19 mouse cellular contexts compared by ENCODE assay signal in the genomic region with DNA sequence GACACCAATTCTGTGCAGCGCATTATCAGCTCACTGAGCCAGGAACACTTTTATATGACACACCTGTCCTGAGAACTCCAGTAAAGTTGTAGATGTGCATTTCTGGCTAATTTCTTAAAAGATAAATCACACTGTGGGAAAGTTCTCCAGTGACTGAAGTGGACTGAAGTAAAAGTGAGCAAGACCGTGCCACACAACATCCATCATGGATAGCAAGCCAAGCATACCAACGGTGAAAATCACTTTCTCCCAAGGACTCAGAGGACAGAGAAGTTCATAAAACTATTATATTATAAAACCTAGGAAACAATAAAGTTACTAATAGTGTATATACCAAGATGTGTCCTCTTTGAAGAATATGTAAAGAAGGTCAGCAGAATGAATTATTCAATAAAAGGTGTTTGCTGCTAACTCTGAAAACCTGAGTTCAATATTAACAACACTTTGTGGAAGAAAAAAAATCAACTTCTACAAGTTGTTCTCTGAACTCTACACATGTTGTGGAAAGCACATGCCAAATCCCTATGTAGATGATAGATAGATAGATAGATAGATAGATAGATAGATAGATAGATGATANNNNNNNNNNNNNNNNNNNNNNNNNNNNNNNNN.
"Had no signal": no experiment of that assay in that cellular context is flagged by ENCODE, and none has a peak within 500 bp of the region (broad histone marks: within the 10 kb centered on the region; RNA-seq: fewer than 3 reads in every experiment).

No protein-coding gene starts in this region.

- H3K36me3 ChIP-seq: kidney, embryonic 15.5 days; liver, embryonic 13.5 days; neural tube, embryonic 12.5 days; neural tube, embryonic 15.5 days had no signal

- H3K4me2 ChIP-seq: kidney, embryonic 15.5 days; liver, embryonic 13.5 days; neural tube, embryonic 12.5 days; neural tube, embryonic 15.5 days had no signal

- H3K9me3 ChIP-seq: kidney, embryonic 15.5 days; neural tube, embryonic 12.5 days; neural tube, embryonic 15.5 days had no signal

- H3K4me1 ChIP-seq: kidney, embryonic 15.5 days; liver, embryonic 13.5 days; neural tube, embryonic 12.5 days; neural tube, embryonic 15.5 days had no signal

- H3K27me3 ChIP-seq: kidney, embryonic 15.5 days; liver, embryonic 13.5 days; neural tube, embryonic 12.5 days; neural tube, embryonic 15.5 days had no signal

- H3K9ac ChIP-seq: kidney, embryonic 15.5 days; liver, embryonic 13.5 days; neural tube, embryonic 12.5 days; neural tube, embryonic 15.5 days had no signal

- H3K4me3 ChIP-seq: kidney, embryonic 15.5 days; left cerebral cortex, adult 2 months; liver, embryonic 13.5 days; neural tube, embryonic 12.5 days; neural tube, embryonic 15.5 days had no signal

- DNase-seq: kidney, adult 8-10 months; kidney, postnatal 10 days; kidney, postnatal 36 days; layer of hippocampus, postnatal 36 days; liver, embryonic 13.5 days; lung, adult 2 months; lung, postnatal 14 days; midbrain, embryonic 14.5 days; right cerebral cortex, adult 18-20 months; right cerebral cortex, postnatal 14 days; right cerebral cortex, postnatal 4 days; thymus, adult 2 months; thymus, postnatal 14 days; thymus, postnatal 4 days had no signal

- H3K27ac ChIP-seq: kidney, embryonic 15.5 days; left cerebral cortex, adult 2 months; liver, embryonic 13.5 days; neural tube, embryonic 12.5 days; neural tube, embryonic 15.5 days; stomach, postnatal 0 days had no signal
